ENCODE assay signal across 13 mouse cellular contexts in genomic region chr5:91559071-91559610, GRCm38 (mm10). TPM values are rescaled to one million over a fixed set of nuclear protein-coding genes. Genes with fewer than 3 reads are reported as not detected.
DNase-seq lines count a peak whose midpoint lies in the region; ATAC-seq lines count a peak whose summit lies in the region.
"Had no signal": no experiment of that assay in that cellular context is flagged by ENCODE, and none has a peak within 500 bp of the region (broad histone marks: within the 10 kb centered on the region; RNA-seq: fewer than 3 reads in every experiment).

No protein-coding gene starts in this region.

- peak; percentile 48; the same call in 1 of the 2 replicates for ATAC-seq in forebrain, embryonic 13.5 days
- ATAC-seq in forebrain, embryonic 14.5 days: no peak
- ATAC-seq: activated CD4-positive, CD25-positive, alpha-beta regulatory T cell, adult 4 months had no signal

- 82% methylated on average over 7 of the region's 7 CpGs for WGBS in forebrain, embryonic 13.5 days
- 81% methylated on average over 7 of the region's 7 CpGs for WGBS in forebrain, embryonic 14.5 days
- WGBS in limb, embryonic 10.5 days: 90% methylated on average over 7 of the region's 7 CpGs

- H3K4me1 ChIP-seq in forebrain, embryonic 13.5 days: no peaks in the 10 kb centered on the region
- no peaks in the 10 kb centered on the region for H3K4me1 ChIP-seq in forebrain, embryonic 14.5 days (ENCODE audit: control insufficient read depth, insufficient read depth, low read length)
- H3K4me1 ChIP-seq in limb, embryonic 10.5 days: no peaks in the 10 kb centered on the region
- H3K4me1 ChIP-seq: neural tube, embryonic 12.5 days had no signal

- H3K27ac ChIP-seq in forebrain, embryonic 13.5 days: no peak overlapping the region
- no peak overlapping the region for H3K27ac ChIP-seq in forebrain, embryonic 14.5 days (ENCODE audit: low read depth, low read length)
- no peak overlapping the region for H3K27ac ChIP-seq in limb, embryonic 10.5 days
- H3K27ac ChIP-seq: liver, embryonic 14.5 days; neural tube, embryonic 12.5 days had no signal

- H3K4me3 ChIP-seq in forebrain, embryonic 13.5 days: no peak overlapping the region
- H3K4me3 ChIP-seq in forebrain, embryonic 14.5 days (ENCODE audit: low read depth, low read length): no peak overlapping the region
- H3K4me3 ChIP-seq in limb, embryonic 10.5 days: no peak overlapping the region
- H3K4me3 ChIP-seq: neural tube, embryonic 12.5 days had no signal

- H3K27me3 ChIP-seq in forebrain, embryonic 13.5 days: no peaks in the 10 kb centered on the region
- H3K27me3 ChIP-seq in forebrain, embryonic 14.5 days (replicated peaks; ENCODE audit: control insufficient read depth, insufficient read depth, low read length): no peaks in the 10 kb centered on the region
- H3K27me3 ChIP-seq in limb, embryonic 10.5 days (ENCODE audit: low read depth, poor library complexity, severe bottlenecking): no peaks in the 10 kb centered on the region
- H3K27me3 ChIP-seq: neural tube, embryonic 12.5 days had no signal

- no peak for DNase-seq in forebrain, embryonic 14.5 days (ENCODE audit: low spot score)
- DNase-seq in layer of hippocampus, postnatal 14 days (ENCODE audit: low spot score in 2 of 2): peak; percentile 24 to 43
- no peak for DNase-seq in layer of hippocampus, adult 9-11 months
- peak; percentile 72 to 79 for DNase-seq in adrenal gland, postnatal 36 days
- peak; percentile 47 to 53 for DNase-seq in cerebellum, postnatal 25 days
- DNase-seq in testis, postnatal 10 days (ENCODE audit: low spot score): no peak
- DNase-seq in limb, embryonic 10.5 days (ENCODE audit: low spot score): no peak
- DNase-seq: kidney, adult 9 months had no signal

- H3K9me3 ChIP-seq in forebrain, embryonic 13.5 days (replicated peaks): no peaks in the 10 kb centered on the region
- H3K9me3 ChIP-seq in forebrain, embryonic 14.5 days (replicated peaks; ENCODE audit: control insufficient read depth, low read length): no peaks in the 10 kb centered on the region
- H3K9me3 ChIP-seq in limb, embryonic 10.5 days (replicated peaks): no peaks in the 10 kb centered on the region
- H3K9me3 ChIP-seq: G1E; neural tube, embryonic 12.5 days had no signal

- H3K36me3 ChIP-seq in forebrain, embryonic 13.5 days (ENCODE audit: poor library complexity, severe bottlenecking): no peaks in the 10 kb centered on the region
- no peaks in the 10 kb centered on the region for H3K36me3 ChIP-seq in forebrain, embryonic 14.5 days (ENCODE audit: control insufficient read depth, insufficient read depth, low read length)
- no peaks in the 10 kb centered on the region for H3K36me3 ChIP-seq in limb, embryonic 10.5 days
- H3K36me3 ChIP-seq: neural tube, embryonic 12.5 days had no signal

- H3K4me2 ChIP-seq in forebrain, embryonic 13.5 days: no peak overlapping the region
- no peak overlapping the region for H3K4me2 ChIP-seq in forebrain, embryonic 14.5 days (ENCODE audit: low read length)
- H3K4me2 ChIP-seq: neural tube, embryonic 12.5 days had no signal

- no peak overlapping the region for H3K9ac ChIP-seq in forebrain, embryonic 13.5 days
- no peak overlapping the region for H3K9ac ChIP-seq in forebrain, embryonic 14.5 days (ENCODE audit: low read length)
- H3K9ac ChIP-seq: liver, embryonic 14.5 days; neural tube, embryonic 12.5 days had no signal

RNA-seq across cellular contexts. Expression of gene Parm1, which starts 41.7 kb away (rescaled TPM):
- polyA plus RNA-seq in forebrain, embryonic 13.5 days (2015; fragmentation: Nextera tagmentation; extraction: Ambion mirVana): 3.2 TPM in 2 replicates
- polyA plus RNA-seq in forebrain, embryonic 14.5 days (2014; fragmentation: Nextera tagmentation; extraction: Ambion mirVana): 3.1 and 4.0 TPM in 2 replicates
- 10 to 100 TPM; 27.7 to 31.3 TPM for total RNA-seq in layer of hippocampus, postnatal 14 days (2021)
- total RNA-seq in adrenal gland, postnatal 36 days (2021): 100 to 1,000 TPM; 113 to 127 TPM
- polyA plus RNA-seq in limb, embryonic 10.5 days (2016; fragmentation: Nextera tagmentation; extraction: Ambion mirVana): 3.6 and 4.8 TPM in 2 replicates
- polyA plus RNA-seq: activated CD4-positive, CD25-positive, alpha-beta regulatory T cell, adult 4 months had no signal

Comparison
In these comparisons a context has a peak if more than half of its experiments do, and no peak if none do; other contexts are left out.
1. DNase-seq: peak in layer of hippocampus, postnatal 14 days (2 of 2), adrenal gland, postnatal 36 days (2 of 2) and cerebellum, postnatal 25 days (2 of 2); none in forebrain, embryonic 14.5 days (single experiment), layer of hippocampus, adult 9-11 months (single experiment), testis, postnatal 10 days (single experiment) and limb, embryonic 10.5 days (single experiment).